ENCODE assay signal across 51 mouse cellular contexts in genomic region chr3:141214197-141214596, GRCm38 (mm10). TPM values are rescaled to one million over a fixed set of nuclear protein-coding genes. Genes with fewer than 3 reads are reported as not detected.
"Had no signal": no experiment of that assay in that cellular context is flagged by ENCODE, and none has a peak within 500 bp of the region (broad histone marks: within the 10 kb centered on the region; RNA-seq: fewer than 3 reads in every experiment).

No protein-coding gene starts in this region.

- ATAC-seq: hindbrain, embryonic 16.5 days; inflammation-experienced regulatory T-cells, adult 6 months; intestine, embryonic 15.5 days; intestine, embryonic 16.5 days; intestine, postnatal 0 days had no signal

- H3K4me1 ChIP-seq: hindbrain, embryonic 10.5 days; hindbrain, embryonic 12.5 days; hindbrain, embryonic 13.5 days; hindbrain, embryonic 15.5 days; intestine, embryonic 15.5 days; kidney, embryonic 15.5 days had no signal

- H3K27ac ChIP-seq: heart, embryonic 13.5 days; heart, embryonic 15.5 days; hindbrain, embryonic 10.5 days; hindbrain, embryonic 12.5 days; hindbrain, embryonic 13.5 days; hindbrain, embryonic 14.5 days; hindbrain, embryonic 15.5 days; hindbrain, postnatal 0 days; intestine, embryonic 15.5 days; kidney, embryonic 15.5 days; kidney, postnatal 0 days; layer of hippocampus, adult 2 months; left cerebral cortex, adult 2 months had no signal

- DNase-seq: heart, postnatal 14 days; heart, postnatal 36 days; heart, postnatal 4 days; kidney, adult 11 months; kidney, adult 18-20 months; kidney, adult 2 months; kidney, adult 8-10 months; kidney, adult 9 months; kidney, postnatal 10 days; kidney, postnatal 14 days; kidney, postnatal 25 days; kidney, postnatal 36 days; kidney, postnatal 4 days; layer of hippocampus, adult 9-11 months; layer of hippocampus, postnatal 36 days had no signal

- H3K9ac ChIP-seq: heart, embryonic 12.5 days; heart, embryonic 13.5 days; heart, embryonic 15.5 days; hindbrain, embryonic 12.5 days; hindbrain, embryonic 13.5 days; hindbrain, embryonic 14.5 days; hindbrain, embryonic 15.5 days; intestine, embryonic 15.5 days; kidney, embryonic 15.5 days had no signal

- H3K4me2 ChIP-seq: heart, embryonic 11.5 days; heart, embryonic 12.5 days; heart, embryonic 13.5 days; heart, embryonic 15.5 days; hindbrain, embryonic 12.5 days; hindbrain, embryonic 13.5 days; hindbrain, embryonic 14.5 days; hindbrain, embryonic 15.5 days; intestine, embryonic 15.5 days; kidney, embryonic 15.5 days had no signal

- H3K9me3 ChIP-seq: heart, embryonic 13.5 days; heart, embryonic 15.5 days; hindbrain, embryonic 15.5 days; intestine, embryonic 15.5 days; kidney, embryonic 15.5 days had no signal

- H3K4me3 ChIP-seq: heart, embryonic 12.5 days; heart, embryonic 13.5 days; heart, embryonic 15.5 days; hindbrain, embryonic 10.5 days; hindbrain, embryonic 12.5 days; hindbrain, embryonic 13.5 days; hindbrain, embryonic 15.5 days; intestine, embryonic 15.5 days; kidney, embryonic 15.5 days; layer of hippocampus, adult 2 months; left cerebral cortex, adult 2 months had no signal

- H3K36me3 ChIP-seq: heart, embryonic 12.5 days; heart, embryonic 13.5 days; heart, embryonic 15.5 days; hindbrain, embryonic 12.5 days; hindbrain, embryonic 13.5 days; hindbrain, embryonic 15.5 days; intestine, embryonic 15.5 days; kidney, embryonic 15.5 days had no signal

- H3K27me3 ChIP-seq: heart, embryonic 12.5 days; heart, embryonic 13.5 days; heart, embryonic 15.5 days; hindbrain, embryonic 12.5 days; hindbrain, embryonic 13.5 days; hindbrain, embryonic 15.5 days; intestine, embryonic 15.5 days; kidney, embryonic 15.5 days had no signal

RNA-seq across cellular contexts. Expression of gene Pdha2, which starts 2.0 kb away (rescaled TPM):
- total RNA-seq: heart, postnatal 10 days; heart, postnatal 14 days; heart, postnatal 25 days; heart, postnatal 36 days; heart, postnatal 4 days; hematopoietic stem cell, adult 5-6 weeks; hindbrain, postnatal 0 days; layer of hippocampus, adult 18-20 months; layer of hippocampus, adult 2 months; layer of hippocampus, adult 8-10 months; layer of hippocampus, postnatal 10 days; layer of hippocampus, postnatal 14 days; layer of hippocampus, postnatal 25 days; layer of hippocampus, postnatal 36 days; left cerebral cortex, adult 18-20 months; left cerebral cortex, adult 2 months had no signal
- polyA plus RNA-seq: heart, embryonic 11.5 days; heart, embryonic 12.5 days; heart, embryonic 13.5 days; heart, embryonic 14.5 days; heart, embryonic 15.5 days; heart, embryonic 16.5 days; heart, postnatal 0 days; hindbrain, embryonic 10.5 days; hindbrain, embryonic 11.5 days; hindbrain, embryonic 12.5 days; hindbrain, embryonic 13.5 days; hindbrain, embryonic 14.5 days; hindbrain, embryonic 15.5 days; hindbrain, embryonic 16.5 days; hindbrain, postnatal 0 days; inflammation-experienced regulatory T-cells, adult 6 months; intestine, embryonic 14.5 days; intestine, embryonic 15.5 days; intestine, embryonic 16.5 days; intestine, postnatal 0 days; kidney, adult 2 months; kidney, embryonic 14.5 days; kidney, embryonic 15.5 days; kidney, embryonic 16.5 days; kidney, postnatal 0 days; large intestine, adult 2 months had no signal
